Mouse (Mus musculus) heart, postnatal 4 days (tissue): ENCODE data around the gene Atp5g1. TPM values are rescaled to one million over a fixed set of nuclear protein-coding genes. Genes with fewer than 3 reads are reported as not detected.

ENCODE experiments used
- DNase-seq: peaks from one replicate; pipeline ENCODE4 v3.0.0; 2021
- total RNA-seq, 2 experiments: library from RNA; stranded (reverse); gene quantifications; 2 replicates each; pipeline ENCODE4 v1.2.3; 2021

Atp5g1 gene
- total RNA-seq, 2 experiments from 2014 or later, result 2,269 to 2,363 TPM

DNA sequence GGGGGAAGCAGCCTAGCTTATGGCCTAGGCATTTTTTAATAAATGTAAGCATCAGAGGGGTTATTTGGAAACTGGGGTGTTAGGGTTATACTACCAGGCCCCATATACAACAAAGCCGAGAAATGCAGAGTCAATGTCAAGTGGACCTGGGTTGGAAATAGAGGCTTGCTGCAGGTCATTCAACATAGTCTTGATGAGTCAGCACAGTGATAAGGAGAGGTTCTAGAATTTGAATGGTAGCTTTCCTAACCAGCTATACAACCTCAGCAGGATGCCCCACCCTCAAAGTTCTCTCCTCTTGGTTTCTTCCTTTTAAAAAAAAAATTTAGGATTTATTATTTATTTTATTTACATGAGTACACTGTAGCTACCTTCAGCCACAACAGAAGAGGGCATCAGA is 4.5 kb downstream of the Atp5g1 start:
- DNase-seq, result no peak

- DNase-seq, result no peak
Measured at GRCm38 (mm10) chr11:96070353-96070752, 5.1 kb downstream of the Atp5g1 start.

DNA sequence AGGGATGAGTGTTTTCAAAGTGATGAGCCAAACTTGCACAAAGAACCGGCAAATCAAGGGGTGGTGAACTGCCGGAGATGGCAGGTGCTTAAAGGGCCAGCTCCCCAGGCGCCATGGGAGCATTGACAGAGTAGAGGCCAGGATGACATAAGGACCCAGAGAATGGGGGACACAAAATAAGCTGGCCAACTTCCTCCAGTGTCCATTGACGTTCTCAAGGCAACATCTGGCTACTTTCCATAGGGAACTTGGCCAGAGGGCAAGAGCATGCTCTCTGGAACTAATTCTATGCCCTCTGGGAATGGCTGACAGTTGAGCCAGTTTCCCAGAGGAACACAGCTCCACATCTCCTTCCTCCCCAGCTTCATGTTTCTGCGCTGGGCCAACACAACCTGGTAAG is 7.2 kb downstream of the Atp5g1 start:
- peak; percentile 54 for DNase-seq

GRCm38 (mm10) chr11:96065215-96065911 is 10.1 kb downstream of the Atp5g1 start, which contains the start of gene Ube2z:
Ube2z (minus strand) TSS chr11:96065388.
- DNase-seq, result peak; percentile 99

DNA sequence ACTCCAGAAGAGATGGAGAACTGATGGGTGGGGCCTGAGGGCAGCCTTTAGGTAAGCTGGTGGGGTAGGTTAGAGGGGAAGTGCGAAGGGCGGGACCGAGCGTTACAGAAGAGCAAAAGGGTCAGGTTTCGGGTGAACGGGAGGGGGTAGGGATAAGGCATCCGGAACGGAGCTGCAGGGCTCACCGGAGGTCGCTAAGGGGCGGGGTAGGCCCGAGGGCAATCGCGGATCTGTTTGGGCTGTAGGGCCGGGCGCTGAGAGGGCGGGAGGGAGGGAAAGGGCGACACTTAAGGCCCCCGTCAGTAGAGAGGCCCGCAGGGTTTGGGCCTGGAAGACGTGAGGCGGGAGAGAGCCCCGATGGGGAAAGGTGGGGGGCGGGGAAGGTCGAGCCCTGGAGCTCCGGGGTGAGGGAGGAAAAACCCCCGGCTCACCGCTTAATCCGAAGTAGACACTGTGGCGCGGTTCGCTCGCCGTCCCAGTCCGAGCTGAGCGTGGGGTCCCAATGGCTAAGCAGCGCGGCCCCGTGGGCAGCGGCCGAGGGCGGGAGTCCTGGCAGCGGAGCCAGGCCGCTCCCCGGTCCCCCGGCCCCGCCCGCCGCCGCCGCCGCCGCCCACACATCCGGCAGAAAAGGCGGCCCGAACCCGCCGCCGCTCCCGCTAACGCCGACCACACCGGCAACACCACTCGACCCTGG is 10.8 kb downstream of the Atp5g1 start:
- peak; percentile 43 for DNase-seq

DNA sequence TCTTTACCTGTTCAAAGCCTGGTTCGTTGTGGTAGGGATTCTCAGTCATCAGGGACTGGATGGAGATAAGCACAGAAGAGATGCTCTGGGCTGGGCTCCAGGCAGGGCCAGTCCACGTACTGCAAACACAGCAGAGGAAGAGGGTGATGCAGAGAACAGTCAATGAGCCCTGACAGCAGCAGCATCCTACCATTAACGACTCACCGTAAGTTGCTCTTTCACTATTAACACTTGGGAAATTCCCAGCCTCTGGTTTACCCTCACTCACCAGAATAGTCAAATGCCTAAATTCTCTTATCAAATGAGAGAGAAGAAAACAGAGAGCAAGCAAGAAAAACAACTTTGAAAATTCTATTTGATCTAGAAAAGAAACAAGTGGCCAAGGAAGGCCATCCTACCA is 17.2 kb downstream of the Atp5g1 start:
- DNase-seq, result no peak

- DNase-seq, result no peak
Measured at GRCm38 (mm10) chr11:96050854-96051253, 24.6 kb downstream of the Atp5g1 start.

- DNase-seq, result no peak
Measured at GRCm38 (mm10) chr11:96049939-96050338, 25.5 kb downstream of the Atp5g1 start.

GRCm38 (mm10) chr11:96047469-96048373 is 27.7 kb downstream of the Atp5g1 start:
- no peak for DNase-seq

DNA sequence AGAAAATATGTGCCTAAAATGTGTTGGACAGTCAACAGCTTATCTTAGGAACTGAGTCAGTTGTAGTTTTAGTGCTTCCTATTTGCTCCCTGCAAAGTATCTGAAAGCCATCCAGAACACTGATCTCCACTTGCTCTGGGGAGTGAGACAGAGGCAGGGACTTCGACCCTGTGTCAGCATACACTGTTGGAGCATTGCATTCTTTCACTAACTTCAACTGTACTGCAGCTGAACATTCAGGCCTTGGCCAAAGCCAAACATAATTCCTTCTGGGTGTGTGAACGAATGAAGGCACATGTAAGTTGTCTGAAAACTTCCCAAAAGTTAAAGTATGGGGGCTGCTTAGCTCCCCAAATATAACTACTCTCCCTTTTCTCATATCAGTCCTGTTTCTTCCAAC is 28.7 kb downstream of the Atp5g1 start:
- DNase-seq, result no peak

GRCm38 (mm10) chr11:96046028-96046427 is 29.4 kb downstream of the Atp5g1 start:
- DNase-seq, result no peak

DNA sequence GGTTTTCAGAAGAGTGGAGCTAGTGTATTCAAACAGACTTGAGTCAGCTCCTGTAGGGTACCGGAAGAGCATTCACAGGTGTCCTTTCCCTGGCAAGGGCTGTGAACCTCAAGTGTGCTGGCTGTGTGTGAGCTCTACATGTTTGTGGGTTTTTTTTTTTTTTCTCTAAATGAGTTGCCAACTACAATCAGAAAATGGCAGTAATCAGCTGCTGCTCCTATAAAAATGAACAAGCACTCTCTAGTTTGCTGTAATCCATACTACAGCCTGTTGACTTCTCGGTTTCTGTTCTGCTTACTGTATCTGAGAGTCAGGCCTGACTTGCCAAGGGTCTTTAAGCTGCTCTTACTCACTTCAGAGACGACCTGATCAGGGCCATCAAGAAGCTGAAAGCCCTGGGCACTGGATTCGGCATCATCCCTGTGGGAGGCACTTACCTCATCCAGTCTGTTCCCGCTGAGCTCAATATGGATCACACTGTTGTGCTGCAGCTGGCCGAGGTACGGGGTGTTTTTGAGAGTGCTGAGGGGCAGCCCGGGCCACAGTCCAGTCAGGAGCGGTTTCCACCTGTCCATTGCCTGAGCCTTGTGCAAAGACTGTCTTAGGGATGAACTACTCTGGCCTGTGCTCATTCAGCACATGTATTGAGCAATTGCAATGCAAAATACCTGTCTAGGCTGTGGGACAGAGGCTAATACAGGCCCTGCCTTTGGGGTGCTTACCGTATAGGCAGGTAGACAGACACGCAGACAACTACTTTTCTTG is 30.5 kb downstream of the Atp5g1 start:
- no peak for DNase-seq

DNA sequence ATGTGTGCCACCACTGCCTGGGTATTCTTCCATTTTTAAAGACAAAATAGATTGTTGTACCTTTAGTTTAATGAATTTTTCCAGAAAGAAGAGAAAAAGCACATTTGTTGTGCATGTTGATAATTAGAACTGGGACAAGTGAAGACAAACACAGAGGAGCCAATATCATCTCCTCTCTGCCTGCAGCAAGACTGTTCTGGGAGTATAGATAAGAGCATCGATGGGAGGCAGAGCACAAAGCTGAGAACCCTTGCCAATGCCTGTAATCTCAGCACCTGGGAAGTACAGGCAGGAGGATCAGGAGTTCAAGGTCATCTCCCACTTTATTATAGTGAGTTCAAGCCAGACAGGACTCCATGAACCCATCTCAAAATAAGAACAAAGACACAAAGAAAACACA is 36.9 kb downstream of the Atp5g1 start:
- no peak for DNase-seq

DNA sequence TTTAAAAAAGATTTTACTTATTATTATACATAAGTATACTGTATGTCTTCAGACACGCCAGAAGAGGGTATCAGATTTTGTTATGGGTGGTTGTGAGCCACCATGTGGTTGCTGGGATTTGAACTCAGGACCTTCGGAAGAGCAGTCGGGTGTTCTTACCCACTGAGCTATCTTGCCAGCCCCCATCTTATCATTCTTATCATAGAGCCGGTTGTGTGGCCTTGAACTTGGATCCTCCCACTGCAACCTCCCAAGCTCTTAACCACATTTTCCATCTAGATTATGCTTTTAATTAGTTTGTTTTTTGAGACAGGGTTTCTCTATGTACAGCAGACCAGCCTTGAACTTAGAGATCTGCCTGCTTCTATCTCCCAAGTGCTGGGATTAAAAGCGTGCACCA is 38.0 kb downstream of the Atp5g1 start:
- DNase-seq, result no peak

DNA sequence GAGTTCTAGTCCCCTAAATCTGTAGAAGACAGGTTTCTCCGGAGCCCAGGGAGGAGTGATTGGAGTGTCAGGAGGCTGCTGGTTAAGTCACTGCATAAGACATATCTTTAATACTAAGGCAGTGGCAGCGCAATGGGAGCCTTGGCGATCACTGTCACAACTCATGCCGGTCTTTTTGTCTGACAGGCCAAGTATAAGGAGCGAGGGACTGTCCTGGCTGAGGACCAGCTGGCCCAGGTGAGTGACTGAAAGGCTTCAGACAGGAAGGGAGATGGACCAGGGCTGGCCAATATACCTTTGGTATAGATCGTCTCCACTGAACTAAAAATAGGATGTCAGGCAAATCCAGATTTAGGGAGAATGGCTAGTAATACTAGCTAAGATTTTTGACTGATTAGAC is 40.3 kb downstream of the Atp5g1 start:
- peak; percentile 24 for DNase-seq

GRCm38 (mm10) chr11:96034596-96035052 is 40.8 kb downstream of the Atp5g1 start, which contains the start of gene Snf8:
Snf8 (plus strand) TSS chr11:96034885.
- peak; percentile 96 for DNase-seq

GRCm38 (mm10) chr11:96034116-96034515 is 41.4 kb downstream of the Atp5g1 start:
- no peak for DNase-seq

DNA sequence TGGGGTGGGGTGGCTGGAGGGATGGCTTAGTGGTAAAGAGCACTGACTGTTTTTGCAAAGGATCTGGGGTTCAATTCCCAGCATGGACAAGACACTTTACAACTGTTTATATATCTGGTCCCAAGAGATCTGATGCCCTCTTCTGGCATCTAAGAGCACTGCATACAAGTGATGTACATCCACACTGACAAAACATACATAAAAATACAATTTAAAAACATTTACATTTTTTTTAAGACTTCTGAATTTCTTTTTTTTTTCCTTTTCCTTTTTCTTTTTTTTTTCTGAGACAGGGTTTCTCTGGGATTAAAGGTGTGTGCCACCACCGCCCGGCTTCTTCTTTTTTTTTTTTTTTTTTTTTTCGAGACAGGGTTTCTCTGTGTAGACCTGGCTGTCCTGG is 42.2 kb downstream of the Atp5g1 start:
- DNase-seq, result no peak

DNA sequence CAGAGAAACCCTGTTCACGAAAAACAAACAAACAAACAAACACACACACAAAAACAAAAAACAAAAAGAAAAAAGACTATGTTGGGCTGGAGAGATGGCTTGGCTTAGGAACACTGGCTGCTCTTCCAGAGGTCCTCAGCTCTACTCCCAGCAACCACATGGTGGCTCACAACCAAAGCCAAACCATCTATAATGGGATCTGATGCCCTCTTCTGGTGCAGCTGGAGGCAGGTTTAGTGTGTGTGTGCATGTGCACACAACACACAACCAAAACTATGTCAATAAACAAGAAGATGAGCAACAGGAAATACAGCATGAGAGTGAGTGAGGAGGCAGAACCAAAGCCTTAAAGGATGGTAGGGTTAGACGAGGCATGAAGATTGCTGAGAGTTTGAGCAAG is 43.8 kb downstream of the Atp5g1 start:
- no peak for DNase-seq

GRCm38 (mm10) chr11:96030571-96030970 is 44.9 kb downstream of the Atp5g1 start:
- no peak for DNase-seq

GRCm38 (mm10) chr11:96028130-96028529 is 47.3 kb downstream of the Atp5g1 start:
- no peak for DNase-seq

DNA sequence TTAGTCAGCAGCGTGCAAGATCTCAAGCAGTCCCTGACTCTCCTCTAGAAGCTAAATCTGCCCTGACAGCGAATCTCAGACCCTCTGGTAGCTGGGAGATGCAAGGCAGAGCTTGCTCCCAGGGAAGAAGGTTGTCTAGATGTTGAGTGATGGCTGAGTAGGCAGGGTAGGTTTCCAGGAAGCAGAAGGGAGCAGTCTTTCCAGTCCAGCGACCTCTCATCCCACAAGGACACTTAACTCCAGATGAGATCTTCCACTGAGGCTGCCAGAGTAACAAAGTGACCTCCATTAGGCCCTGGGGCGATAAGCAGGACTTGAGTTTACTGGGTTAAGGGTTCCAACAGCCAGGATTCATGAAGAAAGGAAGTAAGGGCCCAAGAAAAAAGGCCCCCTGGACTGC is 54.8 kb downstream of the Atp5g1 start:
- no peak for DNase-seq
